ENCODE assay signal across 19 mouse cellular contexts in genomic region chr1:139328286-139328685, GRCm38 (mm10). TPM values are rescaled to one million over a fixed set of nuclear protein-coding genes. Genes with fewer than 3 reads are reported as not detected.
"Had no signal": no experiment of that assay in that cellular context is flagged by ENCODE, and none has a peak within 500 bp of the region (broad histone marks: within the 10 kb centered on the region; RNA-seq: fewer than 3 reads in every experiment).

No protein-coding gene starts in this region.

- H3K27ac ChIP-seq: kidney, embryonic 15.5 days; limb, embryonic 13.5 days; liver, embryonic 15.5 days; midbrain, embryonic 13.5 days; neural tube, embryonic 12.5 days had no signal

- H3K27me3 ChIP-seq: kidney, embryonic 15.5 days; limb, embryonic 13.5 days; liver, embryonic 15.5 days; midbrain, embryonic 13.5 days; neural tube, embryonic 12.5 days had no signal

- H3K4me1 ChIP-seq: kidney, embryonic 15.5 days; limb, embryonic 13.5 days; liver, embryonic 15.5 days; midbrain, embryonic 13.5 days; neural tube, embryonic 12.5 days had no signal

- H3K36me3 ChIP-seq: kidney, embryonic 15.5 days; limb, embryonic 13.5 days; liver, embryonic 15.5 days; midbrain, embryonic 13.5 days; neural tube, embryonic 12.5 days had no signal

- ATAC-seq: lung, postnatal 0 days; midbrain, embryonic 13.5 days had no signal

- H3K4me2 ChIP-seq: kidney, embryonic 15.5 days; limb, embryonic 13.5 days; liver, embryonic 11.5 days; liver, embryonic 15.5 days; midbrain, embryonic 13.5 days; neural tube, embryonic 12.5 days had no signal

- H3K9me3 ChIP-seq: kidney, embryonic 15.5 days; limb, embryonic 13.5 days; liver, embryonic 15.5 days; midbrain, embryonic 13.5 days; neural tube, embryonic 12.5 days had no signal

- H3K9ac ChIP-seq: kidney, embryonic 15.5 days; limb, embryonic 13.5 days; liver, embryonic 15.5 days; midbrain, embryonic 13.5 days; neural tube, embryonic 12.5 days had no signal

- H3K4me3 ChIP-seq: kidney, embryonic 15.5 days; limb, embryonic 13.5 days; liver, embryonic 15.5 days; midbrain, embryonic 13.5 days; neural tube, embryonic 12.5 days had no signal

- DNase-seq: kidney, adult 2 months; kidney, postnatal 14 days; left cerebral cortex, postnatal 4 days; lung, adult 2 months; lung, postnatal 36 days; right cerebral cortex, postnatal 4 days; spleen, adult 18-20 months; thymus, adult 2 months; thymus, postnatal 25 days had no signal

RNA-seq across cellular contexts. Expression of gene Crb1, which starts 48.6 kb away (rescaled TPM):
- total RNA-seq: megakaryocyte progenitor cell, adult 5-6 weeks; neutrophil, adult 5-6 weeks had no signal
- polyA plus RNA-seq: large intestine, adult 2 months; liver, embryonic 15.5 days had no signal
